Mouse (Mus musculus) lung, postnatal 0 days (tissue): ENCODE results near the gene Zfp827.

Experiments used
- CTCF ChIP-seq: IDR thresholded peaks from 2 replicates; pipeline ENCODE4 v1.5.1; 2016; ENCODE audit warnings: antibody characterized with exemption, mild to moderate bottlenecking
- EP300 ChIP-seq: IDR thresholded peaks from 2 replicates; pipeline ENCODE4 v1.6.1; 2016; ENCODE audit warnings: antibody characterized with exemption, mild to moderate bottlenecking, control low read depth

DNA sequence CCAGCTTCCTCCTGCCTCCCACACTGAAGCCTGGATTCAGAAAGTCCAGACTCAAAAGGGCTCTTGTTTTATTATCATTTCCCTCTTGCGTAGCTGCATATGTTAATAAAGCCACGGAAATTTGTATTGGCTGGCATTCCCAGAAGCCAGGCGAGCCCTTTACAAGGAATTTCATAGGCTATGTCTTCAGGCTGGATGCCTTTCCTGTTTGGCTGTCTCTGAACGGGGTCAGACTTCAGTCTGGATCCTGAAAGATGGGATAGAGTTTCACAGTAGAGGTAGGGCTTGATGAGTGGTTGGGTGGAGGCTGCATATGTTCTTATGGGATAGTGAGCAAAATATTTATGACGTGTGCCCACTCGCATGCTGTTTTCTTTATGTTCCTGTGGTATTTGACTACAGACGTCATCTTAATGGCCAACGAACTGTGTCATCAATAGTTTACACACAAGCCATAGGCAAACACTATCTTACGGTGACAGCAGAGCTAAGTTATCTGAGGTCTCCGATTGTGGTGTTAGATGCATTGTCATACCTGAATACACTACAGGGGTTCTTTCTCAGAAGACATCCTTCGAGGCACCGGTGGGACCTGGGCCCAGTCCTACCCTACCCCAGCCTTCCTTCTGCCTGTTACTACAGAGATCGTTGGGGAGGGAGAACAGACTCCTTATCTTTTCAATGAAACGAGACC, 75.1 kb downstream of the Zfp827 start:
- TF ChIP-seq CTCF (no peak), EP300 (no peak)
